Mouse (Mus musculus) midbrain, embryonic 14.5 days (tissue): ENCODE results near the gene Bcl2l11. TPM values are rescaled to one million over a fixed set of nuclear protein-coding genes. Genes with fewer than 3 reads are reported as not detected.

Experiments used
- ATAC-seq: fragments of 200-750 bp; cut with Nextera tagmentation; 2 replicates; pipeline ENCODE4 v1.8.0; 2017; ENCODE audit warnings: moderate number of reproducible peaks, moderate library complexity; ENCODE audit not compliant: low FRiP score, low TSS enrichment
- DNase-seq: peaks from one replicate; pipeline ENCODE4 v3.0.0-alpha.2; 2015
- H3K27ac ChIP-seq: fragments of 300-500 bp; sonication (generic); replicated peaks from 2 replicates; pipeline ENCODE4 v1.5.1; 2014; ENCODE audit warnings: mild to moderate bottlenecking, low read depth, low read length, moderate library complexity
- H3K27me3 ChIP-seq: fragments of 300-500 bp; sonication (generic); 2 replicates; pipeline ENCODE4 v1.6.1; 2014; ENCODE audit warnings: low read length, control low read depth, mixed read lengths; ENCODE audit not compliant: control insufficient read depth, insufficient read depth
- H3K36me3 ChIP-seq: fragments of 300-500 bp; sonication (generic); 2 replicates; pipeline ENCODE4 v1.6.1; 2014; ENCODE audit warnings: low read length, control low read depth; ENCODE audit not compliant: control insufficient read depth, insufficient read depth
- H3K4me1 ChIP-seq: fragments of 300-500 bp; sonication (generic); 2 replicates; pipeline ENCODE4 v1.6.1; 2014; ENCODE audit warnings: mild to moderate bottlenecking, antibody characterized with exemption, low read length, control low read depth; ENCODE audit not compliant: control insufficient read depth, insufficient read depth
- H3K4me2 ChIP-seq: fragments of 300-500 bp; sonication (generic); 2 replicates; pipeline ENCODE4 v1.6.1; 2014; ENCODE audit warnings: mild to moderate bottlenecking, low read length, moderate library complexity
- H3K4me3 ChIP-seq: fragments of 300-500 bp; sonication (generic); replicated peaks from 2 replicates; pipeline ENCODE4 v1.5.1; 2014; ENCODE audit warnings: low read depth, low read length
- H3K9ac ChIP-seq: fragments of 300-500 bp; sonication (generic); replicated peaks from 2 replicates; pipeline ENCODE4 v1.6.1; 2014; ENCODE audit warnings: mild to moderate bottlenecking, low read length, moderate library complexity
- H3K9me3 ChIP-seq: fragments of 300-500 bp; sonication (generic); 2 replicates; pipeline ENCODE4 v1.6.1; 2016; ENCODE audit warnings: low read length, control low read depth, mixed read lengths; ENCODE audit not compliant: control insufficient read depth
- WGBS: fragments of 180-500 bp; shearing (Covaris S2); extraction: QIAGEN DNeasy Blood & Tissue Kit; methylation state at CpG from one replicate; pipeline ENCODE4 v1.1.7; 2014; 5-methylcytosine and 5-hydroxymethylcytosine counted together
- polyA plus RNA-seq: library from polyadenylated mRNA; unstranded; fragments of >200 nt; fragmentation: Nextera tagmentation; extraction: Ambion mirVana; gene quantifications from 2 replicates; pipeline ENCODE4 v1.2.1, GENCODE M21; 2014

Gene Bcl2l11
- polyA plus RNA-seq, 1 experiment from 2014 or later, result 13.3 TPM

DNA sequence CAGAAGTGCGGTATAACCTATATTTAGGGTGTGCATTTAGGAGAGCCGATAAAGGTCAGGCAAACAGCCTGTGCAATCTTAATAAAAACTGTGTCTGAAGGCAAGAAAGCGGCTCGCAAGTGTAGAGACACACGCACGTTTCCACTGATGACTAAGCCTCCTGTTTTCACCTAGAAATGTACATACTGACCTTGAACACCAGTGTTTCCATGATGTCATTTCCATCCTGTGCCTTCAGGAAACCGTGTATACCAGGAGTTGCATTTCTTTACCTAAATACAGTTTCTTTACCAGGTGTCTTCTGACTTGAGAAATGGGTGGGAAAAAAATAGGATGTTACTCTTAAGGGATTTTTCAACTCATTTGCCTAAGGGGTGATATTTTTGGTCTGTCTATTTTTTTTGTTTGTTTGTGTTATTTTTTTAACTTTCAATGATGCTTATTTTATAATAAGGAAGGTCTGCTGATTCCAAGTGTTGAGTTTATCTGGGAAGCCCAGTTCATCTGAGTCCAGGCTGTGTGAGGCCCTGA lies 38.8 kb upstream of the Bcl2l11 start:
- ATAC-seq (no peak), DNase-seq (no peak)
- Histone ChIP-seq H3K27ac (no peak overlapping the region), H3K27me3 (no peaks in the 10 kb centered on the region), H3K4me2 (no peak overlapping the region), H3K4me1 (0 out of 2 replicates have a peak, but pooled peaks cover 2% of the 10 kb centered on the region), H3K9ac (no peak overlapping the region), H3K9me3 (no peaks in the 10 kb centered on the region; the same call in 1 of the 2 replicates), H3K4me3 (no peak overlapping the region), H3K36me3 (no peaks in the 10 kb centered on the region)
- WGBS, result 88% methylated on average over 7 of the region's 7 CpGs

GRCm38 (mm10) chr2:128087798-128088545 lies 37.9 kb upstream of the Bcl2l11 start:
- no peak overlapping the region for H3K27ac ChIP-seq
- ATAC-seq, result no peak
- H3K9ac ChIP-seq, result no peak overlapping the region
- H3K9me3 ChIP-seq, result no peaks in the 10 kb centered on the region; the same call in 1 of the 2 replicates
- no peak overlapping the region for H3K4me2 ChIP-seq
- no peaks in the 10 kb centered on the region for H3K27me3 ChIP-seq
- H3K36me3 ChIP-seq, result no peaks in the 10 kb centered on the region
- WGBS, result 93% methylated on average over 8 of the region's 8 CpGs
- 0 out of 2 replicates have a peak, but pooled peaks cover 6% of the 10 kb centered on the region for H3K4me1 ChIP-seq
- no peak for DNase-seq
- no peak overlapping the region for H3K4me3 ChIP-seq

DNA sequence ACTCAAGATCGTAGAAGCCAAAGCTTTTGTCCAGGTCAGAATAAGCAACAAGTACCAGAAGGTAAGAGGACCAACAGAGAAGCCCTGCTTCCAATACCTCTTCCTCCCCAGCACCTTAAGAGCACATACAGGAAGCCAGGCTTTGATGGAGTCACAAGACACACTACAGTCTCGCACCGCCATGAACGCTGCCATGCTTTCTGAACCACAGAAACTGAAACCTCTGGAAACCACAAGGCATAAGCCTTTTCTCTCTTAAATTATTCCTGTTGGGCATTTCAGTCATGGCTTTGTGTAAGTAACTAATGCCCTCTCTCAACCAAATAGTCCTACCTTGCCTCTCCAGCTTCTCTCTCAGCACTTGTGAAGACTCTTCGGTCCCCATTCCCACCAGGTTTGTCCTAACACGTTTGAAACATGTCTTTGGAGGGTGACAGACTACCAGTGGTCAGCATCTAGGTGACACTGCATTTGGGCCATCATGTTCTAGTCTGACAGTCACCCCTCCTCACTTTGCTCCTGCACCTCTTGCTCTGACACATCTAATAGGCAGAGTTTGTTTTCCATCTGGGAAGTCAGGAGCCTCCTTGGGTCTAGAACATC lies 35.5 kb upstream of the Bcl2l11 start:
- H3K9me3 ChIP-seq, result no peaks in the 10 kb centered on the region; the same call in 1 of the 2 replicates
- ATAC-seq (no peak), DNase-seq (no peak)
- no peak overlapping the region for H3K4me3 ChIP-seq
- WGBS, result 94% methylated on average over 6 of the region's 6 CpGs
- H3K9ac ChIP-seq, result no peak overlapping the region
- H3K4me1 ChIP-seq, result peaks cover 6% of the 10 kb centered on the region; the same call in 1 of the 2 replicates
- H3K27me3 ChIP-seq, result no peaks in the 10 kb centered on the region
- H3K27ac ChIP-seq, result no peak overlapping the region
- H3K4me2 ChIP-seq, result no peak overlapping the region
- no peaks in the 10 kb centered on the region for H3K36me3 ChIP-seq

DNA sequence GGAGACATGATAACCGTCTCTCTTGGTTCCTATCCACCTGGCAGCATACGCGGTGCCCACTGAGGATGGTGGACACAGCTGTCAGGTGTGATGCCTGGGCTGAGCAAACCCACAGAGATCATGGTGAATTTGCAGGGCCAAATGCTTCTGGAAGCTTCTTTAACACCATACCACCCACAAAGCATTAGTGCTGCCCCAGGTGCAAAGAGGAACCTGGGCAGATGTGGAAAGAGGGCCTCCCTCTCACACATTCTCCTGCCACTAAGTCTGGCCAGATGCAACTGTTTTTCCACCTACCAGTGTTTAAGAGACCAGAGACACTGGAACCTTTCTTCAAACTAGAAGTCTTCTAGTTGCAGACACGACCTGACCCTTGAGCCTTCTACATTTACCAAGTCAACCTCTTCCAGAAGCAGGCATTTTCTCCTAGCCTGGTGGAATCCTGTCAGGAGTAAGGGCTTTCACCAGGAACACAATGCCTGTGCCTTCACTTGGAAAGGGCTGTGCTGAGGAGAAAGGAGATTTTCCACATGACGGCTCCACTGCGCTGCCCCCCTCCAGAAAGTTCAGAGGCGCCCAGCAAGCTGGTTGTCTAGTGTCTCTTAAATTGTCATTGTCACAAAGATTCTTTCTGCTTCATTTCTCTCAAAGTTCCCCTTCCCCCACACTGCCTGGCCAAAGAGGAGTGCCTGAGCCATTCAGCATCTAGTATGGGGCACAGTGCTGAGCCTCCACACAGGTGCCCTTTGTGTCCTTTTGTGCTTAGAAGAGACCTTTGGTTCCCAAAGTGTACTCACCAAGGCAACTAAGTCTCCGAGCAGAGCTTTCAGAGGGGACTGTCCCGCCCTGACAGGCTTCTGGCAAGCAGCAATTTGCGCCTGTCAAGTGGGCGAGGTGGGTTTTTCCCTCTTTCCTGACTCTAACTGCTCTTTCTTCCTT lies 34.1 kb upstream of the Bcl2l11 start:
- Histone ChIP-seq H3K27me3 (no peaks in the 10 kb centered on the region), H3K4me3 (no peak overlapping the region), H3K9me3 (no peaks in the 10 kb centered on the region; the same call in 1 of the 2 replicates), H3K36me3 (no peaks in the 10 kb centered on the region), H3K4me2 (no peak overlapping the region), H3K4me1 (peaks cover 6% of the 10 kb centered on the region; the same call in 1 of the 2 replicates), H3K27ac (no peak overlapping the region), H3K9ac (no peak overlapping the region)
- WGBS, result 34% methylated on average over 11 of the region's 11 CpGs
- ATAC-seq (peak; percentile 37; the same call in 1 of the 2 replicates), DNase-seq (peak; percentile 40)

- WGBS, result 21% methylated on average over 2 of the region's 2 CpGs
- H3K9me3 ChIP-seq, result no peaks in the 10 kb centered on the region; the same call in 1 of the 2 replicates
- no peak for ATAC-seq
Observed at GRCm38 (mm10) chr2:128092451-128092850, 33.4 kb upstream of the Bcl2l11 start.

DNA sequence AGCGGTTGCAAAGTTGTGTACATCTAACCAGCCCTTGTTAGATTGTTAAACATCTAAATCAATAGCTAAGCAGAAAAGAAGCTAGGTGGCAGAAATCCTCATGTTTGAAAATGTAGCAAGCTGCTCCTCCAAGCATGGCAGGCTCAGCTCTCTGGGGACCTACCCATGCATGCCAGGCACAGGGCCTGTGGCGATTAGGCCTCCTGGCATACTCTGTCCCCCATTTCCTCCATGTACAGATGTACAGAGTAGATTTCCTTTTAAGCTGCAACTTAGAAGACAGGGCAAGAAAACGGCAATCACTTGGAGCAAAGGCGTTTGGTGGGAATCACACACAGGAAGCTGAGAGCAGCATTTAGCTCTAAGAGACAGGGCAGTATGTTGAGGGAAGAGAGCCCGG lies 31.6 kb upstream of the Bcl2l11 start:
- Histone ChIP-seq H3K27me3 (no peaks in the 10 kb centered on the region), H3K9me3 (no peaks in the 10 kb centered on the region; the same call in 1 of the 2 replicates), H3K36me3 (no peaks in the 10 kb centered on the region), H3K9ac (no peak overlapping the region), H3K27ac (no peak overlapping the region), H3K4me2 (no peak overlapping the region), H3K4me1 (peaks cover 6% of the 10 kb centered on the region; the same call in 1 of the 2 replicates), H3K4me3 (no peak overlapping the region)
- ATAC-seq, result no peak
- 71% methylated on average over 5 of the region's 5 CpGs for WGBS
- peak; percentile 40 for DNase-seq

More at GRCm38 (mm10) chr2:128092451-128092850, 33.4 kb upstream of the Bcl2l11 start:
- no peak overlapping the region for H3K9ac ChIP-seq
- H3K27ac ChIP-seq, result no peak overlapping the region
- H3K4me3 ChIP-seq, result no peak overlapping the region
- no peak for DNase-seq
- H3K4me1 ChIP-seq, result peaks cover 6% of the 10 kb centered on the region; the same call in 1 of the 2 replicates
- no peak overlapping the region for H3K4me2 ChIP-seq
- no peaks in the 10 kb centered on the region for H3K36me3 ChIP-seq
- H3K27me3 ChIP-seq, result no peaks in the 10 kb centered on the region

DNA sequence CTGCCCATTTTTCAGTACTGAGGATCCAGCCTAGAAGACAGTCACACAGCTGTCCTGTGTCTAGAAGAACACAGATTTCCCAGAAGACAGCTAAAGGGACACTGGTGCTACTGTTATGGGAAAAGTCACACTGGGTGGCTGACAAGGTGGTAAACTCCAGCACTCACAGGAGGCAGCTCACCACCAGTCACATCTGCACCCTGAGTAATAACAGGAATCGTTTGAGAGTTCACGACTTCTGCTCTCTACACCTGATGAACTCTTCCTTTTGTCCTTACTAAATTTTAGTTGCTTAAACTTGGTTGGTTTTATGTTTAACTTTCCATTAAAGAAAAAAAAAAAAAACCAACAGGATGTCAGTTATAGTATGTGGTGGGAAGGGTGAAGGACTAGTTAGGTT lies 31.2 kb upstream of the Bcl2l11 start:
- no peak overlapping the region for H3K27ac ChIP-seq
- WGBS, result 85% methylated on average over 2 of the region's 2 CpGs
- no peak for DNase-seq
- H3K4me1 ChIP-seq, result peaks cover 6% of the 10 kb centered on the region; the same call in 1 of the 2 replicates
- no peak overlapping the region for H3K4me2 ChIP-seq
- H3K27me3 ChIP-seq, result no peaks in the 10 kb centered on the region
- ATAC-seq, result no peak
- no peaks in the 10 kb centered on the region for H3K36me3 ChIP-seq
- no peak overlapping the region for H3K9ac ChIP-seq
- no peak overlapping the region for H3K4me3 ChIP-seq
- H3K9me3 ChIP-seq, result no peaks in the 10 kb centered on the region

- WGBS, result 70% methylated on average over 1 of the region's 1 CpGs
- H3K9me3 ChIP-seq, result no peaks in the 10 kb centered on the region
- no peak for ATAC-seq
- H3K9ac ChIP-seq, result no peak overlapping the region
- H3K27me3 ChIP-seq, result no peaks in the 10 kb centered on the region
- H3K36me3 ChIP-seq, result no peaks in the 10 kb centered on the region
- peaks cover 6% of the 10 kb centered on the region; the same call in 1 of the 2 replicates for H3K4me1 ChIP-seq
- DNase-seq, result no peak
- no peak overlapping the region for H3K27ac ChIP-seq
- no peak overlapping the region for H3K4me2 ChIP-seq
- H3K4me3 ChIP-seq, result no peak overlapping the region
Observed at GRCm38 (mm10) chr2:128095270-128095669, 30.6 kb upstream of the Bcl2l11 start.
